Comparison of ENCODE assay signal across 9 mouse cellular contexts in genomic region chr11:120572417-120572751, GRCm38 (mm10). TPM values are rescaled to one million over a fixed set of nuclear protein-coding genes. Genes with fewer than 3 reads are reported as not detected.
DNase-seq lines count a peak whose midpoint lies in the region; ATAC-seq and TF ChIP-seq lines count a peak whose summit lies in the region.
"Had no signal": no experiment of that assay in that cellular context is flagged by ENCODE, and none has a peak within 500 bp of the region (broad histone marks: within the 10 kb centered on the region; RNA-seq: fewer than 3 reads in every experiment).

No protein-coding gene starts in this region.

- H3K36me3 ChIP-seq in embryonic facial prominence, embryonic 11.5 days (replicated peaks; ENCODE audit: control insufficient read depth, insufficient read depth, low read depth, low read length): peaks cover 19% of the 10 kb centered on the region
- peaks cover 26% of the 10 kb centered on the region for H3K36me3 ChIP-seq in midbrain, postnatal 0 days (ENCODE audit: insufficient read depth, low read length)

- H3K9me3 ChIP-seq in embryonic facial prominence, embryonic 11.5 days (replicated peaks; ENCODE audit: control insufficient read depth, low read length): no peaks in the 10 kb centered on the region
- H3K9me3 ChIP-seq in midbrain, postnatal 0 days (ENCODE audit: low read length): no peaks in the 10 kb centered on the region

- DNase-seq in layer of hippocampus, adult 2 months (ENCODE audit: low spot score in 2 of 2): no peak
- DNase-seq in layer of hippocampus, adult 18-20 months (ENCODE audit: low spot score in 2 of 2): no peak
- DNase-seq in embryonic facial prominence, embryonic 11.5 days (ENCODE audit: low spot score): no peak
- no peak for DNase-seq in midbrain, postnatal 0 days (ENCODE audit: low spot score)
- no peak for DNase-seq in yolk sac, embryonic 10.5 days (ENCODE audit: low spot score)
- DNase-seq in kidney, adult 18-20 months: no peak
- DNase-seq in frontal cortex, postnatal 14 days (ENCODE audit: low spot score in 2 of 2): no peak

- peak overlapping the region; percentile 93 for H3K27ac ChIP-seq in layer of hippocampus, adult 2 months
- H3K27ac ChIP-seq in embryonic facial prominence, embryonic 11.5 days (replicated peaks; ENCODE audit: low read depth, low read length): peak overlapping the region; percentile 88; the same call in 1 of the 2 replicates
- H3K27ac ChIP-seq in midbrain, postnatal 0 days (ENCODE audit: low read depth, low read length): peak overlapping the region; percentile 77

- no peak; the same call in 1 of the 2 replicates for TF ChIP-seq CTCF in layer of hippocampus, adult 2 months (conservative IDR thresholded peaks at IDR 0.05)
- no peak for TF ChIP-seq CTCF in midbrain, postnatal 0 days (IDR thresholded peaks at IDR 0.05)

- peak overlapping the region; percentile 97 for H3K4me3 ChIP-seq in layer of hippocampus, adult 2 months
- peak overlapping the region; percentile 78 for H3K4me3 ChIP-seq in embryonic facial prominence, embryonic 11.5 days (ENCODE audit: low read depth, low read length)
- H3K4me3 ChIP-seq in midbrain, postnatal 0 days (ENCODE audit: low read depth, low read length): peak overlapping the region; percentile 96

- peaks cover 3% of the 10 kb centered on the region for H3K4me1 ChIP-seq in embryonic facial prominence, embryonic 11.5 days (ENCODE audit: control insufficient read depth, insufficient read depth, low read length)
- peaks cover 6% of the 10 kb centered on the region for H3K4me1 ChIP-seq in midbrain, postnatal 0 days (ENCODE audit: insufficient read depth, low read length)

- ATAC-seq in embryonic facial prominence, embryonic 11.5 days (replicated peaks; ENCODE audit: insufficient number of reproducible peaks, low FRiP score, low TSS enrichment, low read depth): peak; percentile 44; the same call in 1 of the 2 replicates
- ATAC-seq in inflammation-experienced regulatory T-cells, adult 6 months: peak; percentile 5
- peak; percentile 19; the same call in 1 of the 2 replicates for ATAC-seq in midbrain, postnatal 0 days (ENCODE audit: low FRiP score)

- H3K9ac ChIP-seq in embryonic facial prominence, embryonic 11.5 days (replicated peaks; ENCODE audit: low read length): peak overlapping the region; percentile 84
- peak overlapping the region; percentile 86 for H3K9ac ChIP-seq in midbrain, postnatal 0 days (replicated peaks; ENCODE audit: low read length, poor library complexity, severe bottlenecking)

- WGBS in embryonic facial prominence, embryonic 11.5 days: under 1% methylated on average over 23 of the region's 24 CpGs
- WGBS in midbrain, postnatal 0 days: 0% methylated on average over 20 of the region's 24 CpGs

- H3K4me2 ChIP-seq in embryonic facial prominence, embryonic 11.5 days (ENCODE audit: low read depth, low read length): peak overlapping the region; percentile 81
- peak overlapping the region; percentile 62 for H3K4me2 ChIP-seq in midbrain, postnatal 0 days (ENCODE audit: low read depth, low read length, poor library complexity, severe bottlenecking)

- no peaks in the 10 kb centered on the region for H3K27me3 ChIP-seq in embryonic facial prominence, embryonic 11.5 days (ENCODE audit: control insufficient read depth, insufficient read depth, low read length)
- H3K27me3 ChIP-seq in midbrain, postnatal 0 days (ENCODE audit: insufficient read depth, low read length): no peaks in the 10 kb centered on the region

RNA-seq across cellular contexts. Expression of gene P4hb, which starts 0.7 kb away (rescaled TPM):
- total RNA-seq in layer of hippocampus, adult 2 months (2021): 100 to 1,000 TPM; 106 to 118 TPM
- total RNA-seq in layer of hippocampus, adult 18-20 months (2021): 100 to 1,000 TPM; 122 to 132 TPM
- 626 and 629 TPM in 2 replicates for polyA plus RNA-seq in embryonic facial prominence, embryonic 11.5 days (2014; fragmentation: Nextera tagmentation; extraction: Ambion mirVana)
- polyA plus RNA-seq in inflammation-experienced regulatory T-cells, adult 6 months (2017; shearing (Covaris generic)): 100 to 1,000 TPM; 135 to 164 (median 149) TPM
- total RNA-seq in midbrain, postnatal 0 days (2014; rRNA removed): 161 and 165 TPM in 2 replicates
- polyA plus RNA-seq in midbrain, postnatal 0 days (2015; fragmentation: Nextera tagmentation; extraction: Ambion mirVana): 191 and 209 TPM in 2 replicates

RNA-seq across cellular contexts. Expression of gene Arhgdia, which starts 9.0 kb away (rescaled TPM):
- total RNA-seq in layer of hippocampus, adult 2 months (2021): 100 to 1,000 TPM; 270 to 277 TPM
- 100 to 1,000 TPM; 293 to 295 TPM for total RNA-seq in layer of hippocampus, adult 18-20 months (2021)
- polyA plus RNA-seq in embryonic facial prominence, embryonic 11.5 days (2014; fragmentation: Nextera tagmentation; extraction: Ambion mirVana): 511 and 567 TPM in 2 replicates
- 100 to 1,000 TPM; 624 to 862 (median 685) TPM for polyA plus RNA-seq in inflammation-experienced regulatory T-cells, adult 6 months (2017; shearing (Covaris generic))
- total RNA-seq in midbrain, postnatal 0 days (2014; rRNA removed): 233 and 286 TPM in 2 replicates
- 390 and 417 TPM in 2 replicates for polyA plus RNA-seq in midbrain, postnatal 0 days (2015; fragmentation: Nextera tagmentation; extraction: Ambion mirVana)

RNA-seq across cellular contexts. Expression of gene Ppp1r27, which starts 21.5 kb away (rescaled TPM):
- not detected for total RNA-seq in layer of hippocampus, adult 2 months (2021)
- not detected for total RNA-seq in layer of hippocampus, adult 18-20 months (2021)
- polyA plus RNA-seq in embryonic facial prominence, embryonic 11.5 days (2014; fragmentation: Nextera tagmentation; extraction: Ambion mirVana): not detected in 2 replicates
- polyA plus RNA-seq in inflammation-experienced regulatory T-cells, adult 6 months (2017; shearing (Covaris generic)): not detected
- total RNA-seq in midbrain, postnatal 0 days (2014; rRNA removed): not detected in 2 replicates
- polyA plus RNA-seq in midbrain, postnatal 0 days (2015; fragmentation: Nextera tagmentation; extraction: Ambion mirVana): not detected in 2 replicates
- polyA plus RNA-seq: brain, embryonic 14.5 days had no signal

RNA-seq across cellular contexts. Expression of gene Mcrip1, which starts 22.9 kb away (rescaled TPM):
- 10 to 100 TPM; 65.2 to 67.6 TPM for total RNA-seq in layer of hippocampus, adult 2 months (2021)
- 10 to 100 TPM; 68.8 to 74.5 TPM for total RNA-seq in layer of hippocampus, adult 18-20 months (2021)
- polyA plus RNA-seq in embryonic facial prominence, embryonic 11.5 days (2014; fragmentation: Nextera tagmentation; extraction: Ambion mirVana): 223 and 249 TPM in 2 replicates
- 100 to 1,000 TPM in 2 of 3 experiments, 10 to 100 TPM in 1; 93.4 to 136 (median 107) TPM for polyA plus RNA-seq in inflammation-experienced regulatory T-cells, adult 6 months (2017; shearing (Covaris generic))
- total RNA-seq in midbrain, postnatal 0 days (2014; rRNA removed): 132 and 138 TPM in 2 replicates
- polyA plus RNA-seq in midbrain, postnatal 0 days (2015; fragmentation: Nextera tagmentation; extraction: Ambion mirVana): 243 and 270 TPM in 2 replicates

RNA-seq across cellular contexts. Expression of gene Alyref, which starts 25.8 kb away (rescaled TPM):
- total RNA-seq in layer of hippocampus, adult 2 months (2021): 10 to 100 TPM; 58.0 to 66.8 TPM
- total RNA-seq in layer of hippocampus, adult 18-20 months (2021): 10 to 100 TPM; 60.5 to 70.0 TPM
- 748 and 893 TPM in 2 replicates for polyA plus RNA-seq in embryonic facial prominence, embryonic 11.5 days (2014; fragmentation: Nextera tagmentation; extraction: Ambion mirVana)
- 10 to 100 TPM; 15.8 to 76.9 (median 47.7) TPM for polyA plus RNA-seq in inflammation-experienced regulatory T-cells, adult 6 months (2017; shearing (Covaris generic))
- 70.8 and 86.9 TPM in 2 replicates for total RNA-seq in midbrain, postnatal 0 days (2014; rRNA removed)
- 130 and 145 TPM in 2 replicates for polyA plus RNA-seq in midbrain, postnatal 0 days (2015; fragmentation: Nextera tagmentation; extraction: Ambion mirVana)
